Mouse (Mus musculus) lung, postnatal 0 days (tissue): ENCODE measurements around the gene Btnl10.

Experiments
- CTCF ChIP-seq: IDR thresholded peaks from 2 replicates; pipeline ENCODE4 v1.5.1; 2016; ENCODE audit warnings: antibody characterized with exemption, mild to moderate bottlenecking
- EP300 ChIP-seq: IDR thresholded peaks from 2 replicates; pipeline ENCODE4 v1.6.1; 2016; ENCODE audit warnings: antibody characterized with exemption, mild to moderate bottlenecking, control low read depth

- TF ChIP-seq CTCF (peak; percentile 79), EP300 (no peak)
Observed at GRCm38 (mm10) chr11:58916879-58917744, 596 bp upstream of the Btnl10 start.
